Mouse (Mus musculus) bone marrow macrophage, adult 2 months (primary cell): Measurements from ENCODE around the gene Sugt1.

Experiments
- CTCF ChIP-seq: IDR thresholded peaks from 2 replicates; pipeline ENCODE4 v1.5.1; 2012; ENCODE audit warnings: low read depth, mild to moderate bottlenecking, low read length, moderate library complexity
- POLR2A ChIP-seq: IDR thresholded peaks from 2 replicates; pipeline ENCODE4 v1.6.1; 2012; ENCODE audit warnings: mild to moderate bottlenecking, low read depth, low read length, borderline replicate concordance

GRCm38 (mm10) chr14:79645378-79645777 lies 57.9 kb downstream of the Sugt1 start:
- TF ChIP-seq POLR2A (no peak), CTCF (no peak)
